Mouse (Mus musculus) left cerebral cortex, adult 11 months (tissue): Measurements from ENCODE around the gene Atp1b1.

ENCODE experiments used
- DNase-seq: peaks from one replicate; pipeline ENCODE4 v3.0.0; 2022; ENCODE audit warnings: low spot score

Gene Atp1b1

DNA sequence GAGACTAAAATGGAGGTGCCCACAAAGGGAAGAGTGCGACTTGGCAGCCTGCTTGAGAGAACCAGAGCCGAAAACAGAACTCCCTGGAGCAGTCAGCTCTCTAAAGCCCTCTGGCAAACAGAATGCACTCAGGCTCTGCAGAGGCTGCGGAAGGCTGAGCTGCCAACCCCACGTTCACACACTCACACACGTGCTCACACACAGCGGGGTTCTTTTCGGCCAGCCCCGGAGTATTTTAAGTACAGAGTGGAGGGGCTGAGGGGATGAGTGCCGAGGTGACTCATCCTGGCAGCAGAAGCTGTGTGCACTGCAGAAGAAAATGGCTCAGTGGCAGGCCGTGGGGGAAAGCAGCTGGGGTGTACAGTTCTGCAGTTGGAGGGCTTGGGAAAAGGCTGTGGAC is 3.6 kb upstream of the Atp1b1 start:
- peak; percentile 84 for DNase-seq

DNA sequence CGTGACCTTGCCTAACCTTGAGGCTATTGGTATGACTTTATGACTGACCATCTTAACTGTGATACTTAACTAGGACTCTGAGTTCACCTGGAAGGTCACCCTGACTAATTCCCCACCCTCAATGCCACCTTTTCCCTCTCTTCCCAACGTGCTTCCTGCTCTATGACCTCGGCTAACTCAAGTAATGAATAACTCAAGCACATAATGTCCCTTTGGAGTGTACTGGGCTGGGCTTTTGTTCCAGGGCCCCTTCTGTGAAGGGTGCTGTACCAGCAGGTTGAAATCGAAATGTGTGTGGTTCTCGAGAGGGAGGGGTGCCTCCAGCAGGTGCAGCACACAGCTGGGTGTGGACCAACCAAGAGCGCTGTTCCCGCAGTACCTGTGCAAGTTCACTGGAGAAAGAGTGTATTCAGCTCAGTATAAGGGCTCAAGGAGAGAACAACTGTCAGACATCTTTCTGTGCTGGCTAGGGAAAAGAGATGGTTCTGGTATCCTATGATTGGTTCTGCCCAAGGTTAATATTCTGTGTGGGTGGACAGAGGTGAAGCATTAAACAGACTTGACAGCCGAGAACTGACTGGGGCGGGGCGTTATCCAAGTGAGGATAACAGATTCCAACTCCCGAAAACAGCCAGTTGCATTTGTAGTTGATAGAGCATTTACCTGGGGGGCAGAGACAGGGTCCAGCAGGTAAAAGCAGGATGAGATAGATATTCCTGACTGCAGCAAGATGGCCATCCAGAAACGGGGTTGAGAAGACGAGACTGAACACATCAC is 3.0 kb upstream of the Atp1b1 start:
- no peak for DNase-seq

DNA sequence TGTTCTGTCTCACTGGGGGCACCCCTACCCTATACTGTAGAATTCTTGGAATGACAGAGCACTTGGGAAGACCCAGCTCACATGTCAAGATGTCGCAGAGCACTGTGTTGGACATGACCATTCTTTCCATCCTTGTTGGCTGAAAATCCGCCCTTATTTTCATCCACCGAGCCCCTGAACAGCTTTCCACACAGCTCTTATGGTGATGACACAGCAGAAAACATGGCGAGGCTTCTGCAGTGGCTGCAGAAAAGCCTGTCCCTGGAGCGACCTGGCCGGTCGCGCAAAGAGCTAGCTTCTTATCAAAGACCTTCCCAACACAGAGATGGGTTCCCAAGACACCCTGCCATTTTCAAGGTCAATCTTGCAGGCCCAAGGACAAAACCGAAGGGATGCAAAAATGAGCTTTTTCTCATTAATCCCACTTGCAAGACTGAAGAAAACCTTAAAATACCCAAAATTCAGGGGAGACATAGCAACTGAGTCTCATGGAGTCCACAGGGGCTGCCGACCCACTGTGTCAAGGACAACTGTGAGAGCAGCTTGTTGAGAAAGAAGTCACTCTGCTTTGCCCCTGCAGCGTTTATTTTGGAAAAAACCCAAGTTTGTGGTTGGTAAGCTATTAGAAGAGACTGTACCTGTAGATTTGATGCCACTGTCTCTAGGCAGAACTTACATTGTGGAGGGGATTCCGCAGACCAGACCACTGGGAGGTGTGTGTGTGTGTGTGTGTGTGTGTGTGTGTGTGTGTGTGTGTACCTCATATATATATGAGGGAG is 1.2 kb upstream of the Atp1b1 start:
- DNase-seq, result no peak

DNA sequence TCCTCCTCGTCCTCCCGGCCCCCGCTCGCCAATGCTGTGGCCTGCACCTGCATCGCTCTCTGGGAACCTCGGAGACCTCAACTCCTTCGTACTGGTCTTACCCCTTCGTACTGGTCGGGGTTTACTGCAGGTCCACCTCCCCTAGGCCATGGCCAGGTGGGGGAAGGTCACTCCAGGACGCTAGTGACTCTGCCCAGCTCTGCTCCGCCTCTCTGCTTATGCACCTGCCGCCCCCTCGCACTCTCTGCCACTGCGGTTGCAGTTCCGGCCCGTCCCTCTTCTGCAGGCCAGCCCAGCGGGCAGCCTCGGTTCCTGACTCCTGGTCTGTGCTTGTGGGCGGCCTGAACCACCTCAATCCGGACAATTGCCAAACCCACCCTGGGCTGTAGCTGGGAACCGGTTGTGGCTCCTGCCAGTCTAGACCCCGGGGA is 481 bp upstream of the Atp1b1 start:
- DNase-seq, result no peak

DNA sequence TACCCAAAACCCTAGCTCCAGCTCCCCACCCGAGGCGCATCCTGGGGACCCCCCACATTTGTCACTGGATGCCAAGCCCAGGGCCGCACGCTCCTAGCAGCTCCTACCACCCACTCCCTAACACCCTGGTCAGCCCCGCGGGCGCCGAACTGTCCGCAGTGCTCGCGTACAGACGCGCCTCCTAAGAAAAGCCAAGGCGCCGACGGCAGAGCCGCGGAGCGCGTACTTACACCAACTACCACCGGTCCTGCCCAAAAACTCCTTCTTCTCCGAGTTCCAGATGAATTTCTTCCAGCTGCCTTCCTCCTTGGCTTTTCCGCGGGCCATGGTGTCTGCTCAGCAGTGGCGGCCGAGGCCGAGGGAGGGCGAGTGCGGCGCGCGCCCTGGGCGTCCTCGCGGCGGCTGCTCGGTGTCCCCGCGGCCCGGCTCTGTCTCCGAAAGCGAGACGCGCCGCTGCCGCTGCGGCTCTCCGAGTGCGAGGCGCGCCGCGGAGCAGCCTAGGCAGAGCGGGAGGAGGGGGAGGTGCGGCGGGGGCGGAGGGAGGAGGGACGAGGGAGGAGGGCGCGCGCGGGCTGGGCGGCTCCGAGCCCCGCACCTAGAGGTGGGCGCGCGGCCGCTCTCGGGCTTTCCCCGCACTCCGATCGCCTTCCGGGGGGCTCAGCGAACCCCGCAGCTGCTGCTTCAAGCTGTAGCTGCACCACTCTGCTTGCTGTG is 467 bp downstream of the Atp1b1 start:
- DNase-seq, result no peak

DNA sequence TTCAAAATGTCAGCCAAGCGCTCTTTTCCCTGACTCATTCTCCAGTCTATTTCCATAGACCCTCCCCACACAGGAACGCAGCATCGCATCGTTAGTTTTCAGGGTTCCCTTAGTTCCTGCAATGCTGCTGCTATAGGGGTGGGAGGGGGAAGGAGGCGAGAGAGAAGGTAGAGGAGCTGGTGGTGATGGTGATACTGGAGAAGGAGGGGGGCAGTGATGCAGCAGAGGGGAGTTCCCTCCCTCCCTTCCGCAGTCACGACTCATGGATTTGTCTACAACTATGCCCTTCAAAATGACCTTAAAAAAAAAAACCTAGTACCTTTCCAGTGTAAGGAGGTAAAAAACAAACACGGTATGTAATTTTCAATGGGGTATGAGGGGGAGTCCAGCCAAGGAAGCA is 1.4 kb downstream of the Atp1b1 start:
- no peak for DNase-seq

DNA sequence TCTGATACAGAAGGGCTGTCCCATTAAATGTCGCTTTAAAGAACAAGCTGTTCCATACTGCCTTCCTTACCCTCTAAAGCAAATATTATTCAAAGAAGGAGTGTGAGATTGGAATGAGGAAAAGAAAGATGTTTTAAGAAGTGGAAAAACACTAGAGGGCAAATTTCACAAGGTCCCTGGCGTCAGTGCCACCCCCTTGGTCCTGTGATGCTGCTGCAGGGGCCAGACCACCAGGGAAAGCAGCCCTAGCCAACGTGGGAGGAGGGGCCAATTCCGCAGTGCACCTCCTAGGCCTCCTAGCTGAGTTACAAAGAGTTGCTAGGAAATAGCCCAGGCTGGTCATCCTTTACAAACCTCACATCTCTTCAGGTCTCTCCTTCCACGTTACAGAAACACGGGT is 2.1 kb downstream of the Atp1b1 start:
- DNase-seq, result no peak

DNA sequence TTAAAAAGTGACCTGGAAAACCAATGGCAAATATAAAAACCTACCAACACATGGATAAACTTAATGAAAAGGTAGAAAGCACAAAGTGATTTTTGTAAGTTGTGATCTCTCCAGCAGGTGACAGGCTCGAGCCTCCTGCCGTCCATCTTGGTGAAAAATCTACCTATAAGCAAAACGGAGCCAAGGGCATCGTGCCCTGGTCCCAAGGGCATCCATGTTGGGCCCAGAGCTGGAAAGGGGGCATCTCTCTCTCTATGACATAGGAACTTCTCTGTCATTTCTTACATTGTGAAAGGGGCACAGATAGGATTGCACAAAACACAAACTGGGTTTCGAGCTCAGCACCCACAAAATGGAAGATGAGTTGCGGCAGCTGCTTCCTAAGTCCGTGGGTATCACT is 2.5 kb downstream of the Atp1b1 start:
- DNase-seq, result no peak

DNA sequence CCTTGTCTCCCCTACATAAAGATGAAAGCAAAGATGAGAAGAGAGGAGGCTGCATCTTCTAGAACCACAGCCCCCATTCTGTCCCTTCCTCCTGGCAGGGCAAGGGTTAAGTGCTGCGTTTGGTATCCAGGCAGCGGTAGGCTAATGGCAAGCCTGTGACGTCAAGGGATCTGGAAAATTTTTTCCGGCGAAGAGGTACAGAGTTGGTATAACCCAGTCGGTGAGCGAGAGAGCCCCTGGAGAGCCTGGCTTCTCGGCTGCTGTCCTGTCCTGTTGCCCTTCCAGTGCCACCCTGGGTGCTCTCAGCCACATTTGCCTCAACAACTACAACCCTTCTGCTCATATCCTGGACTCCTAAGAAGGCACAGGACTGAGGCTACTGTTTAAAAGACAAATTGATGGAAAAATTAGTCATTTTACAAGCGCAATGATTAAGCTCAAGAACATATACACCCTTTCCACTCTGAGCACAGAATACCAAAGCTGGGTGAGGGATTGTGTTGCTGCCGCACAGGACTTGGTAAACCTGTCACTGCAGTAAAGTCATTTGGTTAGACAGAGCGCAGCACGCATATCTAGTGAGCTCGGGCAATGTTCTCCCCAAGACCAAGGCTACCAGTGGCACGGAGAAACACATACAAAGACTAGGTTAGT is 3.3 kb downstream of the Atp1b1 start:
- peak; percentile 71 for DNase-seq

DNA sequence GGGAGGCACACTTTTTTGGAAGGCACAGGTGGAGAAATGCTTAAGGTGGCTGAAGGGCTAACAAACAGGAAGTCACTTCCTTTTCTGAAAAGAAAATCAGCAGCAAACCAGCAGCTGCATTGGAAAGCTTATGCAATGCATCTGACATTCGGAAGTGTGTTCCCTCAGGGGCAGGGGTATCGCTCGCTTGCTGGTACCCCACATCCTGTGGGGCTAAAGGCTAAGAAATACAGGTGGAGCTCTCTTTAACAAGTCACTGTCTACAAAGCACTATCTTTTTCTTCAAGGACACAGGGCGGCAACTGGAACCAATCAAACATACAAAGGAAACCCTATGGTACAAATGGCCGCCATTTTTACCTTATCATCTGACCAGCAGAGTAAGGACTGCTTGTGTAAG is 4.4 kb downstream of the Atp1b1 start:
- no peak for DNase-seq

DNA sequence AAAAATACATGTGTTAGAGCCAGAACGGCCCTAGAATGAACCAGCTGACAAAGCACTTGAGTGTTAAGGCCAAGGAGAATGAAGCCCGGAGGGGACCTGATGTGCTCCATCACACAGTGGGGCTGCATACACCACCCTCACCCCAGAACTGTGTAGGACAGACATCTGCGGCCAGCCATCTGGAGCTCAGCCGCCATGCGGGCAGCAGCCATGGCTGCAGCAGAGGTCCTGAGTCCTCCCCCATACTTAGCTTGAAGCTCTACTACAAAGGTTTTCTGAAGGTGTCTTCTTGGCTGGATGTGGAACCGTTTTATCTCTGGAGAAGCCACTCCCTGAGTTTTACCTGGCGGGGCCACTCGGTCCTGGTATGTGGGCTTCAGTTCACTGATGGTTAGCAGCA is 5.0 kb downstream of the Atp1b1 start:
- no peak for DNase-seq

DNA sequence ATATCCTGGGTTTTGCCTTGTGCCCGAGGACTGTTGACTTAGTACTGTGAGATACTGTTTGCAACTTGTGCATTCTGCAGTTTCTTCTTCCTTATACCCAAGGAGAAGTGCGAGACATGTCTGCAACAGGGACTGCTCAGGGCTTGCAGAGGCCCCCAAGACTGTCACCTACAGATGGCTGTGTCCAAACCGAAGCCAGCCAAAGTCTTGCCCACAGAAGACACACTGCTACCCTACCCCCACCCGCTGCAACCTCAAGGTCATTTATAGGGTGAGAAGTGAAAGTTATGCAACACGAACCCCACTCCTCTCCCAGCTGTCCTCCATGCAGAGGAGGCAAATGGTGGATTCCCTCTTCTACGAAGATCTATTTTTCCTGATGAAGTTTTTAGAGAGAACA is 5.6 kb downstream of the Atp1b1 start:
- no peak for DNase-seq

DNA sequence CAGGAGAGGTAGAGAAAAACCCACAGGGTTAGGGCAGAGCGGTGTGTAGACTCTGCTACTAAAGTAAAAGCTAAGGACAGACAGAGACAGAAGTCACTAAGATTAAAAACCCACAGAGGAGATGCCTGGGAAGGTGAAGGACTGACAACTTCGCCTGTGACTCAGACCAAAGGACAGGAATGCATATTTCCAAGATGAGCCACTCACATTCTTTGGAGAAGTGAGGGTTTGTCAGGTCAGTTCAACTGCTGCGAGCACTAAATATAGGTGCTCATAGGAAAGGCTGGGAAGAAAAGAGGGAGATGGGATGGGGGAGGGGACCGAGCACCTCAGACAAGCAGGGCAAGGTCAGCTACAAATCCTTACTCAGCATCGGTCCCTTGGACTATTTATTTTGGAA is 6.8 kb downstream of the Atp1b1 start:
- DNase-seq, result no peak

DNA sequence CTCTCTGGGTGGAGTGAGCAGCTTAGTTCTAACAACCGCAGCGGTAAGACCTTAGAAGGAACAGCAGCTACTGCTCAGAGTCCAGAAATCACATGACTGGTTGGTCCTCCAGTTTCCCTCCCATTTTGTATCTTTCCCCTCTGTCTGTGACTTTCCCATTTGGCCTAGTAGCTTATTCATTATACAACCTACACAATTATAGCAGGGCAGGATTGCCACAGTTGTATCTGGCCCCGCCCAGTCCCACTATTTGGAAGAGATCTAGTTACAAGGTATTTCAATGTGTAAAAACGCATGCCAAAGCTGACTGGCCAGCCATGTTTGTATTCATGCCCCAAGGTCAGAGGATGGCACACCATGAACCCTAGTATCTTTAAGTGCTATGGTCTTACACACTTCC is 7.5 kb downstream of the Atp1b1 start:
- DNase-seq, result no peak

DNA sequence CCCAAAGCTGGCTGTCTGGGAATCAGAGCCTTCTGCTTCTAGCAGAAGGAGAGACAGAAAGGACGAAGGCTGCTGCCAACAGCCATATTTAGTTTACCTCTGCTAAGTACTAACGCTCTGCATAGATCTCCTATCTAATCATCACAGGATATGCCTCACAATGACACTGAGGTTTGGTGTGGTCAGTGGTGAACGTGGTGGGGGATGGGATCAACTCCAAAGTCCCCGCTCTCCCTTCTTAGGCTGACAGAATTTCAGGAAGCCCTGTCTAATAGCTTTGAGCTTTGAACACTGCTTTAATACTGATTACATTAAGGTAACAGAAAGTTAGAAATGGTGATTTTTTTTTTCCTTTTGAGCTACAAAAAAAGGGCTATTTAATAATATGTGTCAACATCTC is 7.9 kb downstream of the Atp1b1 start:
- no peak for DNase-seq

DNA sequence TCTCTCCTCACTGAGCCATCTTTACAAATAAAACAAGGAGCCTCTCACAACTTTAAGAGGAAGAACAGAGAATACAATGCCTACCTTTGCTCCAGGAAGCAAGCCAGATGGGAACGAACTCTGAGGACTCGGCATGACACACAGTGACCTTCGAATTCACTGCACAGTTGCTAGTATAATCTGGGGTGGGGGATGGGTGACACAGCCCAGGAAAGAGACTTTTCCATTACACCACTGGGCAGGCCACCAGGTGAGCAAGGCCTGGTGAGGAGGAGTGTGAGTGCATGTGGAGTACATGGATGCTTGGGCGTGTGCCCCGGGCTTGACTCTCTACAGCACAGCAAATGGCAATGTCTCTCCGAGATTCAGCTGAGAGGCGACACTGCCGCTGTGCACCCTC is 8.5 kb downstream of the Atp1b1 start:
- DNase-seq, result no peak

DNA sequence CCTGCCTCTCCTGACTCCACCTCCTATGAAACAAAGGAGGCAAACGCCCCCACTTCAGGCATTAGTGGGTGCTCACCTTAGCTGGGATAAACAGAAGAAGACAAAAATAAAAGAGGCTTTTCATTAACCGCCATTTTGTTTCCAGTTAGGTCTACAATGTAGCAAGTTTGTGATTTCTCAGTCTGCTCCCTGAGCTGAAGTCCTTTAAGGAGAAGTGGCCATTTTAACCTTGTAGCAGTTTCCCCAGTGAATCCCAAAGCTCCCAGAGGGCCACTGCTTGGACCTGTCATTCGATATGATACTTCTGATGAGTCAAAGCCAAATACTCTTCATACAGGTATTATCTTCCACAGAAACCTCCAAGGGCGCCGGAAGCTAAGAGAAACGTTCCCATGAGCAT is 10.6 kb downstream of the Atp1b1 start:
- DNase-seq, result no peak

DNA sequence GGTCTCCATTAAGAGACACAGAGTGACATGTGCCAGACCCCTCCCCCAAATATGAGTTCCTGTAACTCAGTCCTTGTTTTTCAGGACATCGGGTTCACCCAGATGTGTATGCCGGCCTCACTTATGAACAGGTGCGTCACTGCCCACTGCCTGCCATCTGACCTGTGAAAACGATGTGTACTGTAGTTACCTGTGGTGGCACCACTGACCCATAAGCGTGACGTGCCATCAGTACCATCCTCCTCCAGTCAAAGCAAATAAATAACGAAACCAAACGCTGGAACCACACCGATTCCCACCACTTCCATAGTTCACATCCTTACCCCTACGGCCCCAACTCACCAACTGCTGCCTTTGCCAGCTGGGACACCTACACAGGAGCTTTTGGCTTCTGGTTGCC is 11.6 kb downstream of the Atp1b1 start:
- DNase-seq, result no peak

DNA sequence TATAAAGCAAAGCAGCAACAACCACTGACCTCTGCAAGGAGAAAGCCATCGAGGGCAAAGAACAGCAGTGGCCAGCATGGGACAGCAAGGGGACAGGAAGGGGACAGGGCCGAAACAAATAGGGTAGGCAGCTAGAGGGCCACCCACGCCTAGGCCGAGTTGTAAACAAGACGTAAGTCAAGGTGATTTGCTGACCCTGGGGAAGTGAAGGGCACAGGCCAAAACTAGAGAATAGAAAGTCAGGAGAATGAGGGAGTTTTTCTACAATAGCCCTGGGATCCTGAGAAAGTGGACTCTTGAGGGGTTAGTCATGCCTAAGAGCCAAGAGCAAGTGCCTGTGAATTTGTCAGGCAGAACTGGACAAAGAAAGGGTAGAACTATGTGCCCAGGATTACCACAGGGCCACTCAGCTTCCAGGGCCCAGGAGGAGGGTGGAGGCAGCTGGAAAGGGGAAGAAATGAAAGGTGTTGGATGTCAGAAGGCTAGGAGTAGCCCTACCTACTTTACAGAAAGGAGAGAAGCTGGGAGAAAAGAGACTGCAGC is 12.5 kb downstream of the Atp1b1 start:
- no peak for DNase-seq

DNA sequence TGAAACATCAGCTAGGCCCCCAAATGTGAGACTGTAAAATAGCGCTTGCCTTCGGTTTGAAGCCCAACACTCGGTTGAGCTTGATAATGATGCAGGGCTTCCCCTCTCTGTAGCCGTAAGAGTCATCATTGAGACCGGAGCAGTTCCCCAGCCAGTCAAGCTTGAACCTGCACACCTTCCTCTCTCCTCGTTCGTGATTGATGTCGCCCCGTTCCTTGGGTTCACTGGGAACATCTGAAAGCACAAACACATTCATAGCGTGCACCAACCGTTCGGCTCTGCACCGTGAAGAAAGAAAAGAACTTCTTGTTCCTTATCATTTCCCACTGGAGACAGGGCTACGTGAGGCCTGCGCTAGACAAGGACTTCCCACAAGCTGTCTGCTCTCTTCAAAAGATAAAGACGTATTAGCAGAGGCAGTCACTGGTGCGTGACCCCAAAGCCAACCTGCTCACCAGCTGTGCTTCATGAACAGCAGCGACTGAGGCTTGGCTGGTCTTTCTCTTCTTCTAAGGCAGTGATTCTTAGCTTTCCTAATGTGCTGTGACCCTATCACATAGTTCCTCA is 16.7 kb downstream of the Atp1b1 start:
- no peak for DNase-seq

DNA sequence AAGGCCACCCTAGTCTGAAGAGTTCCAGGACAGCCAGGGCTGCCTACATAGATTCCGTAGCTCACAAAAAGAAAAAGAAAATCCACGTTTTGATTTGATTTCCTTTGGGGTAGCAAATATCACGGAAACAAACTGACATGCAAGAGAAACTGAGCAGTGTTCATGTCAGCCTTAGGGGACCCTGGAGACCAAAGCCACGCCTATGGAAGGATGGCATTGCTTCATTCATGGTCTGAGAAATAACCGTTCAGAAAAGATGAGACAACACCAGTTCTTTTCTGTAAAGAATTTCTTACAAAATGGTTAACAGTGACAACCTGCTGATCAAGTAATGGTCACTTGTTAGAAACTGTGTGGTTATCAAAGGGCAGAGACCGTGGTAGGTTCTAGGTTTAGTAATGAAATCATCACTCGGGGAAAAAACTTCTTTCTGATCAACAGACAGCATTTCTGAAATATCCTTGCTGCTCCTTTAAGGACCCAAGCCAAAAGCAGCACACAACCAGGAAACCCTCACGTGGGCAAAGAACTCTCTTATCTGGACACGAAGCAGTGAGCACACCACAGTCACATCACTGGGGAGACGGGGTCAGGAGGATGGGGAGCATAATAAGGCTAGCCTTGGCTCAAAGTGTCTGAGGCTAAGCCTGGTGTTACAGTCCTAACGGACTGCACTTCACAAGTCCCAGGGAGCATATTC is 17.3 kb downstream of the Atp1b1 start:
- DNase-seq, result no peak
